Mouse (Mus musculus): ENCODE results near the gene Pdik1l. TPM values are rescaled to one million over a fixed set of nuclear protein-coding genes. Genes with fewer than 3 reads are reported as not detected.

Pdik1l gene
- polyA plus RNA-seq, 1 experiment from 2014 or later: 17.9 TPM

DNA sequence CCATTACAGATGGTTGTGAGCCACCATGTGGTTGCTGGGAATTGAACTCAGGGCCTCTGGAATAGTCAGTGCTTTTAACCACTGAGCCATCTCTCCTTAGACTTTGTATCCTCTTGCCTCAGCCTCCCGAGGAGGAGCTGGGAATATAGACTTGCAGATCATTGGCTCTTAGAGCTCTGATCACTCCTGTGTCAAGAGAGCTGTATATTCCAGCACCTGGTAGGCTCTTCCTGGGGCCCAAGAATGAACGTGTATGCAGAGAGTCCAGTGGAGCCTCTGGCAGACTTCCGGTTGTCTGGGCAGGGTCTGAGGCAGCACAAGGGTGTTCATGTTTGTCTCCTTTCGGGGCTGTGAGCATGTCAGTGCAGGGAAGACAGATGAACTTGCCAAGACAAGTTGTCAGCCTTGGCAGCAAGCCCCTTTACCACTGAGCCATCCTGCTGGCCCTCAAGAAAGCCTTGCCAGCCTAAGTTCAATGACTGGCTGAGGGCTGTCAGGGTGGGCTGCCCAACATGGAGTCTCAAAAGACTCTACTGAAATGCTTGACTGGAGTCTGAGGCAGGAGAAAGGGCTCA, 26.5 kb upstream of the Pdik1l start:
- H3K27ac ChIP-seq: no peak overlapping the region
- ATAC-seq: no peak
- no peaks in the 10 kb centered on the region for H3K27me3 ChIP-seq (replicated peaks)
- no peak overlapping the region for H3K4me2 ChIP-seq (replicated peaks)
- H3K9ac ChIP-seq: no peak overlapping the region
- WGBS: 80% methylated on average over 4 of the region's 4 CpGs
- no peak overlapping the region for H3K4me3 ChIP-seq (replicated peaks)
- H3K36me3 ChIP-seq: no peaks in the 10 kb centered on the region
- H3K4me1 ChIP-seq (replicated peaks): no peaks in the 10 kb centered on the region
- no peaks in the 10 kb centered on the region for H3K9me3 ChIP-seq

DNA sequence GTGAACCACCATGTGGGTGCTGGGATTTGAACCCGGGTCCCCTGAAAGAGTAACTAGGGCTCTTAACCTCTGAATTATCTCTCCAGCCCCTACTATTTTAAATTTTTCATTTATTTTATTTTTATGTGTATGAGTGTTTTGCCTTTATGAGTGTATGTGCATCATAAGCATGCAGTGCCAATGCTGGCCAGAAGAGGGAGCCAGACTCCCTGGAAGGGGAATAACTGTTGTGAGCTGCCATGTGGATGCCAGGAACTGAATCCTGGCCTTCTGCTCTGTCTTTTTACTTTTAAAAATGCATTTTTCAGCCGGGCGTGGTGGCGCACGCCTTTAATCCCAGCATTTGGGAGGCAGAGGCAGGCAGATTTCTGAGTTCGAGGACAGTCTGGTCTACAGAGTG, 25.2 kb upstream of the Pdik1l start:
- Histone ChIP-seq H3K9me3 (no peaks in the 10 kb centered on the region), H3K36me3 (no peaks in the 10 kb centered on the region), H3K4me3 (replicated peaks) (no peak overlapping the region), H3K4me2 (replicated peaks) (no peak overlapping the region), H3K9ac (no peak overlapping the region), H3K27ac (no peak overlapping the region), H3K27me3 (replicated peaks) (no peaks in the 10 kb centered on the region), H3K4me1 (replicated peaks) (peaks cover 4% of the 10 kb centered on the region; the same call in 1 of the 2 replicates)
- WGBS: 94% methylated on average over 6 of the region's 6 CpGs
- ATAC-seq: no peak

DNA sequence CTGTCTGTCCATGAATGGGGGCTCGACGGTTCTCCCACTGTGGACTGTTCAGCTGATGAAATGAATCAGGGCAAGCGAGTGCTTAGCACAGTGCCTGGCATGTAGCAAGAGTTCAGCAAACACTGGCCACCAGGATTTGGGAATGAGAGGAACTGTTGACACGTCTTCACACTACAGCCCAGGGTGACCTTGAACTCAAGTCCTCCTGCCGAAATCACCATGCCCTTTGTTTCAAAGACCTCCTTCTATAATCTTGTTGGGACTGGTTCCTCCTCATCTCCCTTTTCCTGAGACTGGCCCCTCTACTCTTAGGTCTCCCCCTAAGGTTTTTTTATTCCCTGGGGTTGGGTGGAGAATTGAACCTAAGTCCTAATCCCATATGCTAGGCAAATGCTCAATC, 24.6 kb upstream of the Pdik1l start:
- Histone ChIP-seq H3K9ac (no peak overlapping the region), H3K4me1 (replicated peaks) (peaks cover 10% of the 10 kb centered on the region), H3K27ac (no peak overlapping the region), H3K4me2 (replicated peaks) (no peak overlapping the region), H3K27me3 (replicated peaks) (no peaks in the 10 kb centered on the region), H3K4me3 (replicated peaks) (no peak overlapping the region), H3K9me3 (no peaks in the 10 kb centered on the region), H3K36me3 (no peaks in the 10 kb centered on the region)
- WGBS: 92% methylated on average over 5 of the region's 5 CpGs
- no peak for ATAC-seq

DNA sequence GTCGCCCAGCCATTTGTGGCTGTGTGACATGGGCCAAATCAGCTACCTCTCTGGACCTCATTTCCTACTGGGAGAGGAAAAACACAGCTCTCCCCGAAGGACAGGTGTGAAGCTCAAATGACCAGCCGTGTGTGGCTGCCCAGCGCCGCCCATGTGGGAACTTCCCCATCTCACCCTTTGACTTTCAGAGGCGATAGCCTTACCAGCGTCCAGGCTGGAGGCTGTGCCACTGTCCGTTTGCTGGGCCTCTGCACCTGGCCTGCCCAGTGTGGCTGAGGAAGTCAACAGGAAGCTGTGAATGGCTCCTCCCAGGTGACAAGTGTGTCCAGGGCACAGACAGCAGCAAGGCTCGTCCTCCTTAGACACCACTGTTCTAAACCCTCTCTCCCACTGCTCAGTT, 24.1 kb upstream of the Pdik1l start:
- Histone ChIP-seq H3K9me3 (no peaks in the 10 kb centered on the region), H3K27me3 (replicated peaks) (no peaks in the 10 kb centered on the region), H3K4me2 (replicated peaks) (no peak overlapping the region), H3K4me1 (replicated peaks) (peaks cover 13% of the 10 kb centered on the region), H3K4me3 (replicated peaks) (no peak overlapping the region), H3K9ac (no peak overlapping the region), H3K36me3 (no peaks in the 10 kb centered on the region), H3K27ac (no peak overlapping the region)
- no peak for ATAC-seq
- WGBS: 75% methylated on average over 9 of the region's 9 CpGs

DNA sequence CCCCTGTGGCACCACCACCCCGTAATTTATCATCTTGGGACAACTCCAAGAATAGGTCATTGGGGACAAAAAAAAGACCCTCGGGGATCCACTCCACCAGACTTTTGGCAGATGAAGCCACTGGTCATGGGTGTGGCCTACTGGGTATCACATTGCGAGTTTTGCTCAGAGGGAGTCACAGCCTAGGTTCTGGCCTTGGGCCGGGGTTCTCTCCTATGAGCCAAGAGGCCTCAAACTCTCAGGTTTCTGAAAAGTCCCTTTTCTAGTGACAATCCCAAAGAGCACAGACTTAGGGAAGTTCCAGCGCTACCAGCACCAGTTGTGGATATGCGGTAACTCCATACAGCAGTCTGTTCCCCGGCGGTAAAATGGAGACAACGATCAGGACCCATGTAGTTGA, 23.0 kb upstream of the Pdik1l start:
- no peak for ATAC-seq
- H3K9me3 ChIP-seq: no peaks in the 10 kb centered on the region
- no peaks in the 10 kb centered on the region for H3K27me3 ChIP-seq (replicated peaks)
- 87% methylated on average over 9 of the region's 9 CpGs for WGBS
- H3K36me3 ChIP-seq: no peaks in the 10 kb centered on the region
- H3K4me3 ChIP-seq (replicated peaks): no peak overlapping the region
- peaks cover 15% of the 10 kb centered on the region for H3K4me1 ChIP-seq (replicated peaks)
- no peak overlapping the region for H3K27ac ChIP-seq
- H3K9ac ChIP-seq: no peak overlapping the region
- H3K4me2 ChIP-seq (replicated peaks): no peak overlapping the region

DNA sequence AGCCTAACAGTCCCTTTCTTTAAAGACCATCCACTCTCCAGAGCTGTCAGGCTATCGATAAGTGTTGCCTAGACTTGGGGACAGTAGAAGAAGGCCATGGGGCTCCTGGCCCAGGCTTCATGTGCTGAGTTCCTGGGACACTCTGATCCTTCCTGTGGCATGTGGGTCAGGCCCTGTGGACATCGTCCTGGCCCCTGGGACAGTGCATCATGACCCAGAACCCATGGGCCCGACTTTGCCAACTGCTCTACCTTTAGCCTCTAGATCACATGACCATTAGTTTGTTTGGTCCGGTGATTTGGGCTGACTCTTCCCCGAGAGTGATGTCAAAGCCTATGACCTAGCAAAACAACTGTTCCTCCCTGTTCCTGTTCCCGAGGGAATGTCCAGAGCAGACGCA, 22.4 kb upstream of the Pdik1l start:
- ATAC-seq: no peak
- H3K4me3 ChIP-seq (replicated peaks): no peak overlapping the region
- H3K27me3 ChIP-seq (replicated peaks): no peaks in the 10 kb centered on the region
- H3K27ac ChIP-seq: no peak overlapping the region
- no peaks in the 10 kb centered on the region for H3K9me3 ChIP-seq
- 89% methylated on average over 7 of the region's 7 CpGs for WGBS
- H3K9ac ChIP-seq: no peak overlapping the region
- H3K4me2 ChIP-seq (replicated peaks): no peak overlapping the region
- H3K4me1 ChIP-seq (replicated peaks): peaks cover 15% of the 10 kb centered on the region
- H3K36me3 ChIP-seq: no peaks in the 10 kb centered on the region

DNA sequence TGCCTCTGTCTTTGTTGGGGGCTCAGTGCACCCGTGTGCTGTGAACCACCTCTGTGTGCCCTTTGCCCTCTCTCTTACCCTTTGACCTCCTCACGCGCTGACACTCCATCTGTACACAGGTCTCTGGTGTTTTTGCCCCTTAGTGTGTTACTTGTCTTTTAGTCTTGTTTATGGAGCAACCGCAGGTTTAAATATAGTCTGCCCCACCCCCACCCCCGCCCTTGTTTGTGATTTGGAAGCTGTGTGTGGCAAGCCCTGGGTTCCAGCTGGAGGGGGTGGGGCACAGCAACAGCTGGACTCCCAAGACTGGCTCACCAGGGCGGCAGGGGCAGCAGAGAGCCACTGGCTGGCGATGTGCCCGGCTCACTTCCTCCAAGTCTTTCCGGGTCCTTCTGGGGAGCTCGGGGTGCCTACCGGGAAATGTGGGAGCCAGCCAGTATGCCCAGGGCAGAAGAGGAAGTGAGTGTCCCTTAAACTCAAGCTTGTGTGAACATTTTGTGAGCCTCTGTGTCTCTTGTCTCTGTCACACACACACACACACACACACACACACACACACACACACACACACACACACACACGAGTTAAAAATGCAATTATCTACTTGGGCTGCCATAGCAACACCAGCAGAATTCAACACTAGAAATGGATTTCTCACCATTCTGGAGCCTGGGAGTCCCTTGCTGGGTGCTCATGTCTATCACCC, 19.8 kb upstream of the Pdik1l start:
- H3K4me3 ChIP-seq (replicated peaks): no peak overlapping the region
- peaks cover 15% of the 10 kb centered on the region for H3K4me1 ChIP-seq (replicated peaks)
- H3K27me3 ChIP-seq (replicated peaks): no peaks in the 10 kb centered on the region
- no peaks in the 10 kb centered on the region for H3K36me3 ChIP-seq
- H3K9ac ChIP-seq: no peak overlapping the region
- no peaks in the 10 kb centered on the region for H3K9me3 ChIP-seq
- peak overlapping the region; percentile 45 for H3K4me2 ChIP-seq (replicated peaks)
- peak; percentile 88 for ATAC-seq
- WGBS: 4% methylated on average over 12 of the region's 12 CpGs
- H3K27ac ChIP-seq: peak overlapping the region; percentile 51

DNA sequence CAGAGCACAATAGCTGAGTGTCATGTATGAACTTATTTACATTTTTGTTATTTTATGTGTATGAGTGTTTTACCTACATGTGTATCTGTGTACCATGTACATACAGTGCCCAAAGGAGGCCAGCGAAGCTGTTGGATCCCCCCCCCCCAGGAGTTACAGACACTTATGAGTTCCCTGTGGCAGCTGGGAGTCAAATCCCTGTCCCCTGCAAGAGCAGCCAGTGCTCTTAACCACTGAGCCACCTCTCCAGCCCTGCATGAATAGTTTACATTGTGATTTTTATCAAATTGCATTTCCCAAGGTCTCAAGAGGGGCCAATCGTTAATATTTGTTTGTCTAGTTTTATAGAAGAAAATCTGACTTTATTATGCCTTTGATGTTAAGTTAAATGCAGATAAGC, 19.3 kb upstream of the Pdik1l start:
- Histone ChIP-seq H3K4me2 (replicated peaks) (peak overlapping the region; percentile 45; the same call in 1 of the 2 replicates), H3K9me3 (no peaks in the 10 kb centered on the region), H3K36me3 (no peaks in the 10 kb centered on the region), H3K4me1 (replicated peaks) (peaks cover 15% of the 10 kb centered on the region), H3K27me3 (replicated peaks) (no peaks in the 10 kb centered on the region), H3K4me3 (replicated peaks) (no peak overlapping the region), H3K27ac (peak overlapping the region; percentile 51), H3K9ac (no peak overlapping the region)
- WGBS: 48% methylated on average over 2 of the region's 2 CpGs
- peak; percentile 73 for ATAC-seq

DNA sequence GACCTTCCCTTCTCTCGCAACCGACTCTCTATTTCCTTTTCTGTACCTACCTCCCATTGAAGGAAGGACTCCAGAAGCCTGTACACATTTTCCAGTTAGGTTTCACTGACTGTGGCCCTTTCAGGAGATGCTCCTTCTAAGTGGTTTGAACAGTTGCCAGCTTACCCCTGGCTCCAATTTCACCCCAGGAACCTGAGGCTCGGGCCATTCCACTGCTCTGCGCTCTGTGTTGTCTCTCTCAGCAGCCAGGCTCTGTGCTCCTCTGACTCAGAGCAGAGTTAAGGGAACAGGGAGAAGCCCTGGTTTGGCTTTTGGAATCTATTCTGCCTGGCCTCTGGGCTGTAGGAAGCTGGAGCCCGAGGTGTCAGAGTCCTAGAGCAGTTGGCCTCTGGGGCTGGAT, 14.4 kb upstream of the Pdik1l start:
- H3K27me3 ChIP-seq (replicated peaks): no peaks in the 10 kb centered on the region
- no peak overlapping the region for H3K9ac ChIP-seq
- no peak overlapping the region for H3K27ac ChIP-seq
- H3K4me3 ChIP-seq (replicated peaks): no peak overlapping the region
- 77% methylated on average over 5 of the region's 5 CpGs for WGBS
- H3K4me1 ChIP-seq (replicated peaks): peaks cover 2% of the 10 kb centered on the region; the same call in 1 of the 2 replicates
- ATAC-seq: no peak
- no peaks in the 10 kb centered on the region for H3K9me3 ChIP-seq
- no peak overlapping the region for H3K4me2 ChIP-seq (replicated peaks)
- H3K36me3 ChIP-seq: no peaks in the 10 kb centered on the region

DNA sequence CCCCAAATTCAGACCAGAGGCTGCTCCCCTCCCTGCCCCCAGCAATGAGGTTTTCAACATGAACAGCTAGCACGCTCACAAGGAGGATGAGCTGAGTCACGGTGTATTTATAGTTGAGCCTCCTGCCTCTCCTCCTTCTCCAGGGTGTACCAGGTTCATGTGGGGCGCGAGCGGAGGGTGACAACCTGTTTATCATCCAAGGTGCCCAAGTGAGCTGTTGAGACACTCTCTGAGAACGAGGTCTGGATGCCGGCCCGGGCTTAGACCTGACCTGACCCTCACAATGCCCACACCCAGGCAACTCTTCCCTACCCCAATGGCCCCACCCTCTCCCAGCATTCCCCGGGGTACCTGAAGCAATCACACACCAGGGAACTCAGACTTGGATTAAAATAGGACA, 12.6 kb upstream of the Pdik1l start:
- no peaks in the 10 kb centered on the region for H3K4me1 ChIP-seq (replicated peaks)
- WGBS: 64% methylated on average over 9 of the region's 9 CpGs
- ATAC-seq: no peak
- no peak overlapping the region for H3K4me3 ChIP-seq (replicated peaks)
- H3K4me2 ChIP-seq (replicated peaks): no peak overlapping the region
- H3K9ac ChIP-seq: no peak overlapping the region
- no peaks in the 10 kb centered on the region for H3K9me3 ChIP-seq
- no peak overlapping the region for H3K27ac ChIP-seq
- no peaks in the 10 kb centered on the region for H3K27me3 ChIP-seq (replicated peaks)
- H3K36me3 ChIP-seq: no peaks in the 10 kb centered on the region

DNA sequence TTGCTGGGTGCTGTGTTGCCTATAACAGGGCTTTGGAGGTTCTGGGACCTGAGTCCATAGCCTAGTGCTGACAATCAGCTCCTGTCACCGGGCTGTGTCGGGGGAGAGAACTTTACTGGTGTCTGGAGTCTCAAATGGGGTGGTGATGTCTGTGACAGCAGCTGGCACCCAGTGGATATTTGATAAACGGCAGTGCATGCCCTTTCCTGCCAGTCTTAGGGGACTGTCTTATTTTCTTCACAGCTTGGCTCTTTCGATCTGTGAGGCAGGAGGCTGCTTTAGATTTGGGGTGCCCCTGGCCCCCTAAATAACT, 11.8 kb upstream of the Pdik1l start:
- H3K4me2 ChIP-seq (replicated peaks): no peak overlapping the region
- H3K27me3 ChIP-seq (replicated peaks): no peaks in the 10 kb centered on the region
- H3K4me1 ChIP-seq (replicated peaks): no peaks in the 10 kb centered on the region
- H3K36me3 ChIP-seq: no peaks in the 10 kb centered on the region
- H3K27ac ChIP-seq: no peak overlapping the region
- no peak overlapping the region for H3K4me3 ChIP-seq (replicated peaks)
- ATAC-seq: no peak
- H3K9ac ChIP-seq: no peak overlapping the region
- no peaks in the 10 kb centered on the region for H3K9me3 ChIP-seq
- WGBS: 58% methylated on average over 4 of the region's 4 CpGs

DNA sequence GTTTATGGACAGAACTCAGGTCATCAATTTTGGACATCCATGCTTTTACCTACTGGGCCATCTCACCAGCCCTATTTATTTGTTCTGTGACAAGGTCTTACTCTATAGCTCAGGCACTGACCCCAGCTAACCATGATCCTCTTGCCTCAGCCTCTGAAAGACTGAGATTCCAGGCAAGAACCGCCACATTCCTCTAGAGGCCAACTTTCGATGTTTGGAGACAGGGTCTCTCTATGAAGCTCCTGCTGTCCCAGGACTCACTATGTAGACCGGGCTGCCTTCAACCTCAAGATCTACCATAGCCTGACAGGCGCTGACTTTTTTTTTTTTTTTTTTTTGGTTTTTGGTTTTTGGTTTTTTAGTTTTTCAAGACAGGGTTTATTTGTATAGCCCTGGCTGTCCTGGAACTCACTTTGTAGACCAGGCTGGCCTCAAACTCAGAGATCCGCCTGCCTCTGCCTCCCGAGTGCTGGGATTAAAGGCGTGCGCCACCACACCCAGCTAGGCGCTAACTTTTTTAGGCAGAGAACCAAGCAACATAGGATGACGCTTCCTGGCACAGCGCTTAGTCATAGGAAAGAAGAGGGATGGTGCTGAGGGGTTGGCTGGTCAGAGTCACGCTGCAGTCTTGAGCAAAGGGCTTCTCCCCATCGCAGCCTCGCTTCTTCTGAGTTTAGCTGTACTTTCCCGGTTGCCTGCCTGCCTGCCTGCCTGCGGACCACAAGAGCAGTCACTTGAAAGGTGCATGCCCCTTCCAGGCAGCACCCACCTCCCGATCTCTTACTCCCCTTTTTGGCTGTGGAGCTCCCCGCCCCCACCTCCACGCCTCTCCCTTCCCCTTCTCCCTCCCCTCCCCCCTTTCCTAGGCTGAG, 11.2 kb upstream of the Pdik1l start:
- no peak for ATAC-seq
- Histone ChIP-seq H3K4me1 (replicated peaks) (no peaks in the 10 kb centered on the region), H3K9ac (no peak overlapping the region), H3K27me3 (replicated peaks) (no peaks in the 10 kb centered on the region), H3K4me3 (replicated peaks) (no peak overlapping the region), H3K9me3 (no peaks in the 10 kb centered on the region), H3K4me2 (replicated peaks) (no peak overlapping the region), H3K27ac (no peak overlapping the region), H3K36me3 (no peaks in the 10 kb centered on the region)
- 73% methylated on average over 19 of the region's 19 CpGs for WGBS

Data from intestine, embryonic 15.5 days (tissue).